Mouse (Mus musculus): Measurements from ENCODE around the gene Mfng. TPM values are rescaled to one million over a fixed set of nuclear protein-coding genes. Genes with fewer than 3 reads are reported as not detected.

Mfng gene
- total RNA-seq (2014; fragmentation: Nextera tagmentation): 15.0 and 21.8 TPM in 2 replicates
- 4.6 and 5.1 TPM in 2 replicates for total RNA-seq (2017)

GRCm38 (mm10) chr15:78773290-78773729, at the start of gene Mfng:
Gene Mfng (minus strand): TSS chr15:78773475.
- peak; percentile 95 for ATAC-seq (replicated peaks; ENCODE audit: low FRiP score, low TSS enrichment, poor library complexity, severe bottlenecking)

GRCm38 (mm10) chr15:78816074-78816391, 42.8 kb upstream of the Mfng start:
- ATAC-seq (replicated peaks; ENCODE audit: low FRiP score, low TSS enrichment, poor library complexity, severe bottlenecking): 0 out of 2 replicates have a peak, but pooled peaks have one; percentile 4

- peak; percentile 86 for ATAC-seq (replicated peaks; ENCODE audit: low FRiP score, low TSS enrichment, poor library complexity, severe bottlenecking)
These were observed 42.2 kb upstream of the Mfng start for GRCm38 (mm10) chr15:78815314-78816073.

GRCm38 (mm10) chr15:78813603-78814002, 40.3 kb upstream of the Mfng start:
- ATAC-seq (replicated peaks; ENCODE audit: low FRiP score, low TSS enrichment, poor library complexity, severe bottlenecking): no peak

- ATAC-seq (replicated peaks; ENCODE audit: low FRiP score, low TSS enrichment, poor library complexity, severe bottlenecking): no peak
These were observed 36.9 kb upstream of the Mfng start for GRCm38 (mm10) chr15:78810146-78810545.

GRCm38 (mm10) chr15:78809739-78810138, 36.5 kb upstream of the Mfng start:
- no peak for ATAC-seq (replicated peaks; ENCODE audit: low FRiP score, low TSS enrichment, poor library complexity, severe bottlenecking)

GRCm38 (mm10) chr15:78808980-78809379, 35.7 kb upstream of the Mfng start:
- no peak for ATAC-seq (replicated peaks; ENCODE audit: low FRiP score, low TSS enrichment, poor library complexity, severe bottlenecking)

GRCm38 (mm10) chr15:78807141-78807540, 33.9 kb upstream of the Mfng start:
- ATAC-seq (replicated peaks; ENCODE audit: low FRiP score, low TSS enrichment, poor library complexity, severe bottlenecking): no peak

GRCm38 (mm10) chr15:78806614-78807013, 33.3 kb upstream of the Mfng start:
- no peak for ATAC-seq (replicated peaks; ENCODE audit: low FRiP score, low TSS enrichment, poor library complexity, severe bottlenecking)

- ATAC-seq (replicated peaks; ENCODE audit: low FRiP score, low TSS enrichment, poor library complexity, severe bottlenecking): no peak
These were observed 32.1 kb upstream of the Mfng start for GRCm38 (mm10) chr15:78805351-78805750.

GRCm38 (mm10) chr15:78804326-78804725, 31.1 kb upstream of the Mfng start:
- no peak for ATAC-seq (replicated peaks; ENCODE audit: low FRiP score, low TSS enrichment, poor library complexity, severe bottlenecking)

GRCm38 (mm10) chr15:78803499-78803900, 30.2 kb upstream of the Mfng start:
- ATAC-seq (replicated peaks; ENCODE audit: low FRiP score, low TSS enrichment, poor library complexity, severe bottlenecking): no peak

- peak; percentile 49 for ATAC-seq (replicated peaks; ENCODE audit: low FRiP score, low TSS enrichment, poor library complexity, severe bottlenecking)
These were observed 29.6 kb upstream of the Mfng start, which contains the start of gene Card10 for GRCm38 (mm10) chr15:78802776-78803391. Gene Card10 (minus strand): TSS chr15:78803042.

GRCm38 (mm10) chr15:78801971-78802741, 28.9 kb upstream of the Mfng start:
- ATAC-seq (replicated peaks; ENCODE audit: low FRiP score, low TSS enrichment, poor library complexity, severe bottlenecking): no peak

- no peak for ATAC-seq (replicated peaks; ENCODE audit: low FRiP score, low TSS enrichment, poor library complexity, severe bottlenecking)
These were observed 28.3 kb upstream of the Mfng start for GRCm38 (mm10) chr15:78801571-78801970.

GRCm38 (mm10) chr15:78799029-78799428, 25.8 kb upstream of the Mfng start:
- ATAC-seq (replicated peaks; ENCODE audit: low FRiP score, low TSS enrichment, poor library complexity, severe bottlenecking): no peak

- no peak for ATAC-seq (replicated peaks; ENCODE audit: low FRiP score, low TSS enrichment, poor library complexity, severe bottlenecking)
These were observed 23.7 kb upstream of the Mfng start for GRCm38 (mm10) chr15:78797060-78797329.

- ATAC-seq (replicated peaks; ENCODE audit: low FRiP score, low TSS enrichment, poor library complexity, severe bottlenecking): no peak
These were observed 23.2 kb upstream of the Mfng start for GRCm38 (mm10) chr15:78796196-78797059.

GRCm38 (mm10) chr15:78790990-78791389, 17.7 kb upstream of the Mfng start:
- ATAC-seq (replicated peaks; ENCODE audit: low FRiP score, low TSS enrichment, poor library complexity, severe bottlenecking): no peak

- ATAC-seq (replicated peaks; ENCODE audit: low FRiP score, low TSS enrichment, poor library complexity, severe bottlenecking): no peak
These were observed 17.2 kb upstream of the Mfng start for GRCm38 (mm10) chr15:78790451-78790850.

All from megakaryocyte-erythroid progenitor cell, adult 5-6 weeks (primary cell).